In genomic region chr2:119328546-119328945, GRCm38 (mm10) we compare ENCODE assay signal across 10 mouse cellular contexts. TPM values are rescaled to one million over a fixed set of nuclear protein-coding genes. Genes with fewer than 3 reads are reported as not detected.
DNase-seq lines count a peak whose midpoint lies in the region; ATAC-seq lines count a peak whose summit lies in the region.
"Had no signal": no experiment of that assay in that cellular context is flagged by ENCODE, and none has a peak within 500 bp of the region (broad histone marks: within the 10 kb centered on the region; RNA-seq: fewer than 3 reads in every experiment).

No protein-coding gene starts in this region.

- ATAC-seq in liver, embryonic 13.5 days (ENCODE audit: low read depth), result no peak
- ATAC-seq: activated CD4-positive, CD25-positive, alpha-beta regulatory T cell, adult 4 months had no signal

- 54% methylated on average over 5 of the region's 5 CpGs for WGBS in liver, embryonic 13.5 days (ENCODE audit: insufficient replicate concordance)

- H3K36me3 ChIP-seq in liver, embryonic 13.5 days, result no peaks in the 10 kb centered on the region

- H3K27me3 ChIP-seq in liver, embryonic 13.5 days, result peaks cover 92% of the 10 kb centered on the region

- no peak overlapping the region for H3K9ac ChIP-seq in liver, embryonic 13.5 days

- H3K4me3 ChIP-seq in brown adipose tissue, adult 24 weeks (ENCODE audit: insufficient read depth, low read depth, low read length), result peak overlapping the region; percentile 65
- H3K4me3 ChIP-seq in liver, embryonic 13.5 days (replicated peaks), result no peak overlapping the region

- peak; percentile 92 for DNase-seq in heart, adult 11 months
- no peak for DNase-seq in heart, adult 18-20 months
- DNase-seq in heart, postnatal 4 days, result peak; percentile 12
- DNase-seq in liver, embryonic 13.5 days, result no peak
- no peak for DNase-seq in thymus, postnatal 0 days (ENCODE audit: low spot score)
- DNase-seq in thymus, postnatal 36 days, result no peak
- no peak for DNase-seq in thymus, postnatal 25 days
- DNase-seq: thymus, adult 2 months had no signal

- 0 out of 2 replicates have a peak, but pooled peaks cover 2% of the 10 kb centered on the region for H3K4me1 ChIP-seq in brown adipose tissue, adult 24 weeks (ENCODE audit: control insufficient read depth, insufficient read depth, insufficient read length, low read length)
- H3K4me1 ChIP-seq in liver, embryonic 13.5 days (replicated peaks), result peaks cover 44% of the 10 kb centered on the region

- peak overlapping the region; percentile 86 for H3K27ac ChIP-seq in brown adipose tissue, adult 24 weeks (replicated peaks; ENCODE audit: low read depth, low read length)
- H3K27ac ChIP-seq in liver, embryonic 13.5 days, result no peak overlapping the region

- peak overlapping the region; percentile 62; the same call in 1 of the 2 replicates for H3K4me2 ChIP-seq in liver, embryonic 13.5 days

- H3K9me3 ChIP-seq in liver, embryonic 13.5 days (replicated peaks), result no peaks in the 10 kb centered on the region

RNA-seq across cellular contexts. Expression of gene Dll4, which starts 3.0 kb away (rescaled TPM):
- 10 to 100 TPM; 13.3 to 19.6 TPM for total RNA-seq in heart, adult 18-20 months (2021)
- polyA plus RNA-seq in brown adipose tissue, adult 24 weeks (2012; ENCODE audit: insufficient read depth, insufficient read length, missing spikeins), result 3.2 and 5.8 TPM in 2 replicates
- 10 to 100 TPM; 19.7 to 20.8 TPM for total RNA-seq in heart, postnatal 4 days (2021)
- 1.7 and 1.9 TPM in 2 replicates for polyA plus RNA-seq in liver, embryonic 13.5 days (2015; fragmentation: Nextera tagmentation; extraction: Ambion mirVana)
- 15.1 and 15.9 TPM in 2 replicates for polyA plus RNA-seq in thymus, postnatal 0 days (2015; fragmentation: Nextera tagmentation; extraction: Ambion mirVana)
- polyA plus RNA-seq: activated CD4-positive, CD25-positive, alpha-beta regulatory T cell, adult 4 months had no signal

RNA-seq across cellular contexts. Expression of gene Chac1, which starts 22.5 kb away (rescaled TPM):
- total RNA-seq in heart, adult 18-20 months (2021), result 1 to 10 TPM; 4.0 to 7.0 TPM
- 2.1 and 2.3 TPM in 2 replicates for polyA plus RNA-seq in brown adipose tissue, adult 24 weeks (2012; ENCODE audit: insufficient read depth, insufficient read length, missing spikeins)
- under 1 TPM; 0.43 to 0.81 TPM for total RNA-seq in heart, postnatal 4 days (2021)
- polyA plus RNA-seq in liver, embryonic 13.5 days (2015; fragmentation: Nextera tagmentation; extraction: Ambion mirVana), result 1.0 and 2.0 TPM in 2 replicates
- polyA plus RNA-seq in thymus, postnatal 0 days (2015; fragmentation: Nextera tagmentation; extraction: Ambion mirVana), result 0.13 and 0.30 TPM in 2 replicates
- polyA plus RNA-seq: activated CD4-positive, CD25-positive, alpha-beta regulatory T cell, adult 4 months had no signal

RNA-seq across cellular contexts. Expression of gene Vps18, which starts 40.0 kb away (rescaled TPM):
- 10 to 100 TPM; 13.2 to 13.5 TPM for total RNA-seq in heart, adult 18-20 months (2021)
- 3.6 and 4.8 TPM in 2 replicates for polyA plus RNA-seq in brown adipose tissue, adult 24 weeks (2012; ENCODE audit: insufficient read depth, insufficient read length, missing spikeins)
- total RNA-seq in heart, postnatal 4 days (2021), result 10 to 100 TPM; 13.9 to 14.0 TPM
- 6.5 and 6.6 TPM in 2 replicates for polyA plus RNA-seq in liver, embryonic 13.5 days (2015; fragmentation: Nextera tagmentation; extraction: Ambion mirVana)
- 12.3 and 12.4 TPM in 2 replicates for polyA plus RNA-seq in thymus, postnatal 0 days (2015; fragmentation: Nextera tagmentation; extraction: Ambion mirVana)

RNA-seq across cellular contexts. Expression of gene Rhov, which starts 57.5 kb away (rescaled TPM):
- not detected for total RNA-seq in heart, adult 18-20 months (2021)
- polyA plus RNA-seq in brown adipose tissue, adult 24 weeks (2012; ENCODE audit: insufficient read depth, insufficient read length, missing spikeins), result not detected in 2 replicates
- total RNA-seq in heart, postnatal 4 days (2021), result not detected
- 0.08 and 0.16 TPM in 2 replicates for polyA plus RNA-seq in liver, embryonic 13.5 days (2015; fragmentation: Nextera tagmentation; extraction: Ambion mirVana)
- 3.9 and 4.2 TPM in 2 replicates for polyA plus RNA-seq in thymus, postnatal 0 days (2015; fragmentation: Nextera tagmentation; extraction: Ambion mirVana)
- polyA plus RNA-seq: activated CD4-positive, CD25-positive, alpha-beta regulatory T cell, adult 4 months had no signal

Comparison
In these comparisons a context has a peak if more than half of its experiments do, and no peak if none do; other contexts are left out.
1. DNase-seq: peak in heart, adult 11 months (single experiment) and heart, postnatal 4 days (single experiment); none in heart, adult 18-20 months (0 of 2), liver, embryonic 13.5 days (single experiment), thymus, postnatal 0 days (single experiment), thymus, postnatal 36 days (0 of 2) and thymus, postnatal 25 days (single experiment).